Mouse (Mus musculus) mesoderm, embryonic 11.5 days (tissue): ENCODE results near the gene Psmb9.
"Not testable (repeated sequence)": the region's sequence is repeated elsewhere in the genome, so short reads cannot be mapped to it uniquely, and the experiment has no call there.

Source experiments
- DNase-seq: peaks from one replicate; pipeline ENCODE4 v3.0.0-alpha.2; 2012; ENCODE audit warnings: low read depth, low spot score

Psmb9 gene

GRCm38 (mm10) chr17:34187261-34187916 is at the start of gene Psmb9, which contains the start of gene Tap1:
Gene Psmb9, minus strand, starts transcription at chr17:34187764.
Gene Tap1, plus strand, starts transcription at chr17:34187553.
- peak; percentile 96 for DNase-seq

GRCm38 (mm10) chr17:34236691-34237090 is 49.1 kb upstream of the Psmb9 start:
- no peak for DNase-seq

GRCm38 (mm10) chr17:34234926-34235325 is 47.4 kb upstream of the Psmb9 start:
- peak; percentile 73 for DNase-seq

GRCm38 (mm10) chr17:34232021-34232420 is 44.5 kb upstream of the Psmb9 start:
- DNase-seq, result not testable (repeated sequence)

- DNase-seq, result not testable (repeated sequence)
Observed at GRCm38 (mm10) chr17:34230971-34231370, 43.4 kb upstream of the Psmb9 start.

GRCm38 (mm10) chr17:34225911-34226310 is 38.3 kb upstream of the Psmb9 start:
- DNase-seq, result not testable (repeated sequence)

- no peak for DNase-seq
Observed at GRCm38 (mm10) chr17:34225426-34225825, 37.9 kb upstream of the Psmb9 start.

- DNase-seq, result no peak
Observed at GRCm38 (mm10) chr17:34224816-34225215, 37.3 kb upstream of the Psmb9 start.

GRCm38 (mm10) chr17:34220401-34220800 is 32.8 kb upstream of the Psmb9 start:
- DNase-seq, result not testable (repeated sequence)

- not testable (repeated sequence) for DNase-seq
Observed at GRCm38 (mm10) chr17:34219801-34220200, 32.2 kb upstream of the Psmb9 start.

- DNase-seq, result not testable (repeated sequence)
Observed at GRCm38 (mm10) chr17:34219096-34219495, 31.5 kb upstream of the Psmb9 start.

GRCm38 (mm10) chr17:34218675-34219074 is 31.1 kb upstream of the Psmb9 start:
- DNase-seq, result no peak

- no peak for DNase-seq
Observed at GRCm38 (mm10) chr17:34217986-34218385, 30.4 kb upstream of the Psmb9 start.

- DNase-seq, result no peak
Observed at GRCm38 (mm10) chr17:34217216-34217928, 29.8 kb upstream of the Psmb9 start.

GRCm38 (mm10) chr17:34215176-34215575 is 27.6 kb upstream of the Psmb9 start:
- no peak for DNase-seq

GRCm38 (mm10) chr17:34213936-34214335 is 26.4 kb upstream of the Psmb9 start:
- no peak for DNase-seq

GRCm38 (mm10) chr17:34211746-34212365 is 24.3 kb upstream of the Psmb9 start:
- DNase-seq, result no peak

- DNase-seq, result no peak
Observed at GRCm38 (mm10) chr17:34210599-34210998, 23.0 kb upstream of the Psmb9 start.

- no peak for DNase-seq
Observed at GRCm38 (mm10) chr17:34209680-34210079, 22.1 kb upstream of the Psmb9 start.

- no peak for DNase-seq
Observed at GRCm38 (mm10) chr17:34208421-34208820, 20.9 kb upstream of the Psmb9 start.

GRCm38 (mm10) chr17:34207866-34208265 is 20.3 kb upstream of the Psmb9 start:
- no peak for DNase-seq

- no peak for DNase-seq
Observed at GRCm38 (mm10) chr17:34207456-34207855, 19.9 kb upstream of the Psmb9 start.

- no peak for DNase-seq
Observed at GRCm38 (mm10) chr17:34206731-34207130, 19.2 kb upstream of the Psmb9 start.
